Mouse (Mus musculus) MEL (cell line): ENCODE data around the gene Mcm2.

Experiments used
- CHD2 ChIP-seq: IDR thresholded peaks from 2 replicates; pipeline ENCODE4 v1.6.1; 2011; ENCODE audit warnings: low read length, improper control_type of control experiment
- CTCF ChIP-seq, 3 experiments: IDR thresholded peaks in 2 of 3; conservative IDR thresholded peaks in 1 of 3; 2 replicates each; pipeline ENCODE4 v1.5.1; 2011 to 2012; ENCODE audit warnings: low read length in 3 of 3, low read depth in 2 of 3, mild to moderate bottlenecking in 2 of 3, improper control_type of control experiment in 1 of 3, inconsistent platforms in 1 of 3, mixed read lengths in 1 of 3, moderate library complexity in 1 of 3; ENCODE audit not compliant: control insufficient read depth in 1 of 3, insufficient read depth in 1 of 3, poor library complexity in 1 of 3, severe bottlenecking in 1 of 3
- JUND ChIP-seq: IDR thresholded peaks from 2 replicates; pipeline ENCODE4 v1.6.1; 2011; ENCODE audit warnings: low read depth, mild to moderate bottlenecking, improper control_type of control experiment, low read length
- MXI1 ChIP-seq: IDR thresholded peaks from 2 replicates; pipeline ENCODE4 v1.6.1; 2011; ENCODE audit warnings: mild to moderate bottlenecking, low read depth, low read length, improper control_type of control experiment
- MYC ChIP-seq: IDR thresholded peaks from 2 replicates; pipeline ENCODE4 v1.6.1; 2011; ENCODE audit warnings: low read depth, mild to moderate bottlenecking, low read length, improper control_type of control experiment, moderate library complexity
- POLR2A ChIP-seq, 2 experiments: IDR thresholded peaks; 2 replicates each; pipeline ENCODE4 v1.6.1; 2011 to 2012; ENCODE audit warnings: low read length in 2 of 2, mild to moderate bottlenecking in 2 of 2, control low read depth in 1 of 2, improper control_type of control experiment in 1 of 2, low read depth in 1 of 2, moderate library complexity in 1 of 2; ENCODE audit not compliant: control insufficient read depth in 1 of 2, insufficient read depth in 1 of 2, poor library complexity in 1 of 2

- TF ChIP-seq CHD2: no peak
- TF ChIP-seq CTCF (IDR thresholded peaks at IDR 0.05 in 2 of 3, conservative IDR thresholded peaks at IDR 0.05 in 1 of 3; ENCODE audit: control insufficient read depth in 1 of 3, insufficient read depth in 1 of 3, low read depth in 2 of 3, low read length in 3 of 3, poor library complexity in 1 of 3, severe bottlenecking in 1 of 3): no peak
- TF ChIP-seq MYC: no peak
- TF ChIP-seq POLR2A (IDR thresholded peaks at IDR 0.05; ENCODE audit: control insufficient read depth in 1 of 2, insufficient read depth in 1 of 2, low read depth in 1 of 2, low read length in 2 of 2, poor library complexity in 1 of 2): no peak
- TF ChIP-seq JUND: no peak
- TF ChIP-seq MXI1: no peak
Measured at GRCm38 (mm10) chr6:88936342-88937213, 38.0 kb upstream of the Mcm2 start.
